Mouse (Mus musculus) embryonic facial prominence, embryonic 10.5 days (tissue): ENCODE data around the gene Gid4. TPM values are rescaled to one million over a fixed set of nuclear protein-coding genes. Genes with fewer than 3 reads are reported as not detected.

Experiments
- DNase-seq: peaks from one replicate; pipeline ENCODE4 v3.0.0-alpha.2; 2017; ENCODE audit warnings: low spot score
- H3K27ac ChIP-seq: fragments of 300-500 bp; sonication (generic); replicated peaks from 2 replicates; pipeline ENCODE4 v1.5.1; 2016; ENCODE audit warnings: mild to moderate bottlenecking
- H3K27me3 ChIP-seq: fragments of 300-500 bp; sonication (generic); replicated peaks from 2 replicates; pipeline ENCODE4 v1.6.1; 2016; ENCODE audit warnings: low read depth, mild to moderate bottlenecking; ENCODE audit not compliant: poor library complexity, severe bottlenecking
- H3K36me3 ChIP-seq: fragments of 300-500 bp; sonication (generic); replicated peaks from 2 replicates; pipeline ENCODE4 v1.6.1; 2016; ENCODE audit warnings: mild to moderate bottlenecking, moderate library complexity
- H3K4me1 ChIP-seq: fragments of 300-500 bp; sonication (generic); 2 replicates; pipeline ENCODE4 v1.6.1; 2016
- H3K4me3 ChIP-seq: fragments of 300-500 bp; sonication (generic); 2 replicates; pipeline ENCODE4 v1.5.1; 2016; ENCODE audit warnings: mild to moderate bottlenecking, moderate library complexity
- H3K9me3 ChIP-seq: fragments of 300-500 bp; sonication (generic); 2 replicates; pipeline ENCODE4 v1.6.1; 2016; ENCODE audit warnings: mild to moderate bottlenecking
- WGBS: fragments of 180-500 bp; shearing (Covaris S2); methylation state at CpG from one replicate; pipeline ENCODE4 v1.1.7; 2016; 5-methylcytosine and 5-hydroxymethylcytosine counted together
- polyA plus RNA-seq: library from polyadenylated mRNA; unstranded; fragments of >200 nt; fragmentation: Nextera tagmentation; extraction: Ambion mirVana; gene quantifications from 2 replicates; pipeline ENCODE4 v1.2.1, GENCODE M21; 2016

Gene Gid4
- polyA plus RNA-seq, 1 experiment from 2014 or later, result 26.9 TPM

GRCm38 (mm10) chr11:60406606-60407005, 10.3 kb upstream of the Gid4 start:
- H3K27ac ChIP-seq, result no peak overlapping the region
- peaks cover 80% of the 10 kb centered on the region for H3K36me3 ChIP-seq
- WGBS, result 97% methylated on average over 1 of the region's 1 CpGs
- no peaks in the 10 kb centered on the region for H3K4me1 ChIP-seq
- no peak for DNase-seq
- H3K4me3 ChIP-seq, result no peak overlapping the region
- H3K9me3 ChIP-seq, result no peaks in the 10 kb centered on the region
- no peaks in the 10 kb centered on the region for H3K27me3 ChIP-seq

DNA sequence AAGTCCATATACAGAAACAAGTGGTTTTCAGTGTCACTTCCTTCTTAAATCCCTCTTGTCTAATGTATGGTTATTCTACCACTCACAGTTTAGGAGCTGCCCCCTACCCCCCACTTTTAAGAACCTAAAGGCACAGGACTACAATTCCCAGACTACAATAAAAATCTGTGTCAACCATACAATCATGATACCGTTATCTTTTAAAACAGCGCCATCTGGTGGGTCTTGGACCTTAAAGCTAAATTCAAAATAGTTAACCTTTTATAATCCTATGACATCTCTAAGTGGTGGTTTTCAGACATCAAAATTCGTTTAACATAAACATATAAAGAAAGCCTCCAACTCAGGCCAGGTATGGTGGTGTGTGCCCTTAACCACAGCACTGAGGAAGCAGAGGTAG, 4.8 kb upstream of the Gid4 start:
- DNase-seq, result peak; percentile 39
- Histone ChIP-seq H3K36me3 (peaks cover 27% of the 10 kb centered on the region), H3K9me3 (no peaks in the 10 kb centered on the region), H3K4me1 (peaks cover 16% of the 10 kb centered on the region), H3K27ac (no peak overlapping the region), H3K4me3 (no peak overlapping the region), H3K27me3 (no peaks in the 10 kb centered on the region)
- WGBS, result 17% methylated on average over 3 of the region's 3 CpGs

DNA sequence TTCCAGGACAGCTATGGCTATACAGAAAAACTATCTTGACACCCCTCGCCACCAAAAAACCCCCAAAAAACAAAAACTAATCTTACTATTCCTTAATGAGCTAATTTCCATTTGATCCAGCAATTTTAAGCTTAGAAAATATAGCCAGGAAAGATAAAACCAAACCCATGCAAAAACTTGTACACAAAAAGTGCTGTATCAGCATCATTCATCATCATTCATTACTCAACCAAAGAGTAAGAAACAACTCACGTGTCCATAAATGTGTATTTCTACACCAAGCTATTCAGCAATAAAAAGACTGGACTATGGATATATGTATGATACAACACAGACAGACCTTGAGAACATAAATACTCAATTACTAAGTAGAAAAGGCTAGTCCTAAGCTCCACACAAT, 4.0 kb upstream of the Gid4 start:
- H3K27me3 ChIP-seq, result no peaks in the 10 kb centered on the region
- H3K36me3 ChIP-seq, result peaks cover 20% of the 10 kb centered on the region
- no peak overlapping the region for H3K4me3 ChIP-seq
- 92% methylated on average over 2 of the region's 2 CpGs for WGBS
- H3K9me3 ChIP-seq, result no peaks in the 10 kb centered on the region
- peaks cover 20% of the 10 kb centered on the region for H3K4me1 ChIP-seq
- DNase-seq, result no peak
- H3K27ac ChIP-seq, result no peak overlapping the region

GRCm38 (mm10) chr11:60416590-60416962, 369 bp upstream of the Gid4 start:
- Histone ChIP-seq H3K9me3 (no peaks in the 10 kb centered on the region), H3K27me3 (no peaks in the 10 kb centered on the region), H3K36me3 (peaks cover 3% of the 10 kb centered on the region; the same call in 1 of the 2 replicates), H3K4me1 (peaks cover 37% of the 10 kb centered on the region), H3K27ac (peak overlapping the region; percentile 96), H3K4me3 (peak overlapping the region; percentile 98)
- no peak for DNase-seq
- WGBS, result under 1% methylated on average over 21 of the region's 21 CpGs

DNA sequence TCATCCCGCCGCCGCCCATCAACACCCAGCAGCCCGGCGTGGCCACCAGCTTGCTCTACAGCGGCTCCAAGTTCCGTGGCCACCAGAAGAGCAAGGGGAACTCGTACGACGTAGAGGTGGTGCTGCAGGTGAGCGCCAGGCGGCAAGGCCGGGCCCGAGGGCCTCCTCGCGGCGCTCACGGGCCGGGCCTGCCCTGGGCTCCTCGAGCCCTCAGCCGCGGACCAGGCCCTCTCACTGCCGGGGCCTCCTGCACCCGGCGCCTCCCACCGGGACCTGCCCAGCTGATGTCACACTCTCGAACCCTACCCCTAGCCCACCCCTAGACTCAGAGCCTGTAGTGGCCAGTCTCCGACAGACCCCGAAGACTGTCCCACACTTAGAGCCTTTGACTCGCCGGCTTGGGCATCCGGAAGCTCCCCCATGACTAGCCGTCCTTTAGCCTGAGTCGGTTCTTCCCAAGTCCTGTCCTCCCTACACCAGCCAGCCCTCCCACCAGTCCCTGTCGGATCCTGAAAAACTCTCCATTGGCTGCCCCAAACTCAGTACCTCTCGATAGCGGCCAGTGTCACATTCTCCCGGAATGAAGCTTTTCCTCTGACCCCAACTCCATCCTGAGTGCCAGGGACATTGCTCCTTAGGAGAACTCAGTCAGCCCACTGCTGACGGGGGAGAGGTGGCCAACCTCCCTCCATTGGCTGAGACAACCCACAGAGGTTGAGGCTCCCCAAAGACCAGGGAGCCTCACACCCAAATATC, 950 bp downstream of the Gid4 start, which contains the start of gene Atpaf2:
Gene Atpaf2 (minus strand): TSS at position 741 of the 756 bp plus-strand sequence.
- H3K4me3 ChIP-seq, result peak within 1 kb of the TSS; percentile 98
- no peak for DNase-seq
- H3K36me3 ChIP-seq, result peaks cover 3% of the 10 kb centered on the region; the same call in 1 of the 2 replicates
- peaks cover 37% of the 10 kb centered on the region for H3K4me1 ChIP-seq
- no peaks in the 10 kb centered on the region for H3K9me3 ChIP-seq
- H3K27me3 ChIP-seq, result no peaks in the 10 kb centered on the region
- under 1% methylated on average over 39 of the region's 39 CpGs for WGBS
- H3K27ac ChIP-seq, result peak within 1 kb of the TSS; percentile 96

DNA sequence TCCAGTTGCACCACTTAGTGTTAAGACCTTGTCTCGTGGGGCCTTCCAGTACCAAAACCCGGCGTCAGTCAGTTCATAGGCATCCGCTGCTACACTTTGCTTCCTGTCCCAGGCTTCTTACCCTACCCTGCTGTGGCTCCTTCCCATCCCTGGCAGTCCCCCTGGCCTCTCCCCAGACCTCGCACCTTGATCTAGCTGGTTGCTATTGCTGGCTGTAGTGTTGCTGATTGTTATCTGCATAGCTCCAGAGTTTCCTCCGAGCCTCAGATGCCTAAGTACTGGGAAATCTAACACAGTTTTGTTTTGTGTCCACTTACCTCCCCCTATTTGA, 1.5 kb downstream of the Gid4 start:
- DNase-seq, result peak; percentile 13
- peak overlapping the region; percentile 98 for H3K4me3 ChIP-seq
- peaks cover 37% of the 10 kb centered on the region for H3K4me1 ChIP-seq
- peaks cover 3% of the 10 kb centered on the region; the same call in 1 of the 2 replicates for H3K36me3 ChIP-seq
- WGBS, result 17% methylated on average over 6 of the region's 6 CpGs
- H3K27me3 ChIP-seq, result no peaks in the 10 kb centered on the region
- peak overlapping the region; percentile 96 for H3K27ac ChIP-seq
- no peaks in the 10 kb centered on the region for H3K9me3 ChIP-seq

- no peak for DNase-seq
- WGBS, result 57% methylated on average over 6 of the region's 6 CpGs
Measured at GRCm38 (mm10) chr11:60422046-60422668, 5.2 kb downstream of the Gid4 start.

DNA sequence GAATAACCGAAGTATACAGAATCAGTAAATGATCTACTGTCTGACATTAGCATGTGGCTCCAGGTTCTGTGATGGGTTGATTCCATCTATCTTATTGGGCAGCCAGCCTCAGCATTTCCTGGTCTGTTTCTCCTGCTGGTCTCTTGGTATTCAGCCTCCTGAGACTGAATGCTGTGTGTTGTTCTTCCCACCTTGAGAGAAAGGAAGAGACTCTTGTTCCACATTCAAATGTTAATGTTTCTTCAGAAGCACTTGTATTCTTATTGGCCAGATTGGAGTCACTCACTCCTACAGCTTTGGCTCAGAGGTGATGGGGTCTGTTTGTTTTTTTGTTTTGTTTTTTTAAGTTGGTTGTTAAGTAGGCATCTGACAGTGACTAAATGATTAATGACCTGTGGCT, 6.1 kb downstream of the Gid4 start:
- Histone ChIP-seq H3K4me1 (peaks cover 16% of the 10 kb centered on the region), H3K4me3 (no peak overlapping the region), H3K9me3 (no peaks in the 10 kb centered on the region), H3K36me3 (peaks cover 30% of the 10 kb centered on the region), H3K27me3 (no peaks in the 10 kb centered on the region), H3K27ac (no peak overlapping the region)
- 72% methylated on average over 1 of the region's 1 CpGs for WGBS
- no peak for DNase-seq

More at GRCm38 (mm10) chr11:60422046-60422668, 5.2 kb downstream of the Gid4 start:
- Histone ChIP-seq H3K36me3 (peaks cover 21% of the 10 kb centered on the region), H3K27me3 (no peaks in the 10 kb centered on the region), H3K4me1 (peaks cover 21% of the 10 kb centered on the region), H3K27ac (no peak overlapping the region), H3K4me3 (no peak overlapping the region), H3K9me3 (no peaks in the 10 kb centered on the region)

DNA sequence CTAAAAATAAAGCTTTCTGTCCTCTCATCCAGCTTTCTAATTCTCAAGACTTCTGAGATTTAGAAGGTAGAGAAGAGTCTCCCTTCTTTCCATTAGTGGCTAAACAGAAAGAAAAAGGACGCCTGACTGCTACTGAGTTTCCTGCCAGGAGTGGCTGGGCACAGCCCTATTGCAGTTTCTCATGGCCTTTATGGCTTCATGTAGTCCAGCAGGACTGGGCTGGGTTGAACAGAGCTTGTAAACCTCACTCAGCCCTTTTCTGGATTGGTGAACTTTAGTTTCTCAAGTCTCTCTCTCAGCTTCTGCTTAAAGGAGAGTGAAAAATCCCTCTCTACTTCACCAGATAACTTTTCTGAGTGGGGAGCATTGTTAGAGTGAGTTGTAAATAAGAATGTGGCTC, 9.5 kb downstream of the Gid4 start:
- Histone ChIP-seq H3K27ac (no peak overlapping the region), H3K9me3 (no peaks in the 10 kb centered on the region), H3K4me3 (no peak overlapping the region), H3K27me3 (no peaks in the 10 kb centered on the region), H3K4me1 (no peaks in the 10 kb centered on the region), H3K36me3 (peaks cover 61% of the 10 kb centered on the region)
- DNase-seq, result no peak
- 83% methylated on average over 1 of the region's 1 CpGs for WGBS

DNA sequence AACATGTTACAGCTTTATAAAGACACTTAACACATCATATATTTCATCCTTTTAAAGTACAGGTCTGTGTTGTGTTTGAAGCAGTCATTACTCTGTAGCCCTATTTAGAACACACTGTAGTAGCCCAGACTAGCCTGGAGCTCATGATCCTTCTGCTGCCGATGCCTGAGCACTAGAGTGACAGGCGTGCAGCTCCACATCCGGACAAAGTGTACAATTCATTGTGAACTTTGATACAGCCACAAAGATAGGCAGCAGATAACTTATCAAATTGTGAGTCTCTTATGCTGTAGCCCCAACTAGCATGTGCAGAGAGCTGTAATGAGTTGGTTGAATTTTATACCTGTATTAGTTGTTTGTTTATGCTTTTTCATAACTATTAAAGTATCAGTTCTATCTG, 10.7 kb downstream of the Gid4 start:
- no peak overlapping the region for H3K27ac ChIP-seq
- no peaks in the 10 kb centered on the region for H3K4me1 ChIP-seq
- DNase-seq, result no peak
- WGBS, result 95% methylated on average over 3 of the region's 3 CpGs
- H3K4me3 ChIP-seq, result no peak overlapping the region
- H3K9me3 ChIP-seq, result no peaks in the 10 kb centered on the region
- no peaks in the 10 kb centered on the region for H3K27me3 ChIP-seq
- peaks cover 73% of the 10 kb centered on the region for H3K36me3 ChIP-seq

DNA sequence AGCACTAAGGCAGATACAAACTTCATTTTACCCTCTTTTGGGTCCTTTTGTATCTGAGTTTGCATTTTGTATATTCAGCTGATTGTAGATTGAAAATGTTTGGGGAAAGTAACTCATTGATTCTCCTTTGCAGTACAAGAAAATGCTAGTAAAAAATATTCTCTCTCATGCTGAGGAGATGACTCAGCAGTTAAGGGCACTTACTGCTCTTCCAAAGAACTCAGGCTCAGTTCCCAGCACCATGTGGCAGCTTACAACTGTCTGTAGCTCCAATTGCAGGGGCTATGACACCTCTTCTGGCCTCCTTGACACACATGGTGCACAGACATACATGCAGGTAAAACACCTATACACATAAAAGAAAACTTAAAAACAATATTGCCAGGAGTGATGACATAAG, 16.6 kb downstream of the Gid4 start:
- no peak for DNase-seq
- H3K9me3 ChIP-seq, result no peaks in the 10 kb centered on the region
- H3K27ac ChIP-seq, result no peak overlapping the region
- no peaks in the 10 kb centered on the region for H3K4me1 ChIP-seq
- peaks cover 98% of the 10 kb centered on the region for H3K36me3 ChIP-seq
- no peak overlapping the region for H3K4me3 ChIP-seq
- H3K27me3 ChIP-seq, result no peaks in the 10 kb centered on the region

GRCm38 (mm10) chr11:60435133-60435532, 18.2 kb downstream of the Gid4 start:
- Histone ChIP-seq H3K4me3 (no peak overlapping the region), H3K9me3 (no peaks in the 10 kb centered on the region), H3K27ac (no peak overlapping the region), H3K27me3 (no peaks in the 10 kb centered on the region), H3K36me3 (peaks cover 95% of the 10 kb centered on the region), H3K4me1 (no peaks in the 10 kb centered on the region)
- DNase-seq, result no peak
- 92% methylated on average over 1 of the region's 1 CpGs for WGBS

DNA sequence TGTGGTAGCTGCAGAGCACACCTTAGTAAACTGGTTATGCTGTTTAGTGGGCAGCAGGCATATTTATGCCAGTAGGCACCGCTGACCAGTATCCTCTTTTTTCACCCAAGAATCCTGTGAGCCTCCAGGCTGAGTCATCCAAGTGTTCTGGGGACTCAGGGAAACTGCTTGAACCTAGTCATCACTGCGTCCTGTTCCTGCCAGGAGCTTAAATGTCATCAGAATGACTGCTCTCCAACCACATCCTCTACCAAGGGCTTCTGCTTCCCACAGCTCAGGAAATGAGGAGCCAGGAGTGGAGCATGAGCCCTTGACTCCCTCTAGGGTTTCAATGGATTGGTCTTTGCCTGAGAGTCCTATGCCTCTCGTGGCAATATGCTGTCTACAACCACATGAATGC, 19.7 kb downstream of the Gid4 start:
- H3K27me3 ChIP-seq, result no peaks in the 10 kb centered on the region
- H3K4me1 ChIP-seq, result no peaks in the 10 kb centered on the region
- no peak overlapping the region for H3K27ac ChIP-seq
- no peak overlapping the region for H3K4me3 ChIP-seq
- peaks cover 96% of the 10 kb centered on the region for H3K36me3 ChIP-seq
- H3K9me3 ChIP-seq, result no peaks in the 10 kb centered on the region
- 93% methylated on average over 3 of the region's 3 CpGs for WGBS
- DNase-seq, result no peak
